Mouse (Mus musculus) heart, embryonic 13.5 days (tissue): ENCODE results near the gene Nmu. TPM values are rescaled to one million over a fixed set of nuclear protein-coding genes. Genes with fewer than 3 reads are reported as not detected.

Experiments used
- ATAC-seq: fragments of 200-750 bp; cut with Nextera tagmentation; 2 replicates; pipeline ENCODE4 v1.8.0; 2017; ENCODE audit warnings: moderate TSS enrichment; ENCODE audit not compliant: insufficient number of reproducible peaks, low FRiP score, low TSS enrichment; ENCODE audit errors: extremely low read depth
- H3K27ac ChIP-seq: fragments of 300-500 bp; sonication (generic); replicated peaks from 2 replicates; pipeline ENCODE4 v1.5.1; 2015; ENCODE audit warnings: moderate library complexity, mild to moderate bottlenecking, inconsistent platforms
- H3K27me3 ChIP-seq: fragments of 300-500 bp; sonication (generic); replicated peaks from 2 replicates; pipeline ENCODE4 v1.6.1; 2015; ENCODE audit warnings: mild to moderate bottlenecking, inconsistent platforms
- H3K36me3 ChIP-seq: fragments of 300-500 bp; sonication (generic); 2 replicates; pipeline ENCODE4 v1.6.1; 2015; ENCODE audit warnings: mild to moderate bottlenecking, inconsistent platforms
- H3K4me1 ChIP-seq: fragments of 300-500 bp; sonication (generic); 2 replicates; pipeline ENCODE4 v1.6.1; 2015; ENCODE audit warnings: inconsistent platforms
- H3K4me2 ChIP-seq: fragments of 300-500 bp; sonication (generic); 2 replicates; pipeline ENCODE4 v1.6.1; 2015; ENCODE audit warnings: inconsistent platforms, mild to moderate bottlenecking, moderate library complexity
- H3K4me3 ChIP-seq: fragments of 300-500 bp; sonication (generic); 2 replicates; pipeline ENCODE4 v1.5.1; 2015; ENCODE audit warnings: moderate library complexity, mild to moderate bottlenecking, inconsistent platforms
- H3K9ac ChIP-seq: fragments of 300-500 bp; sonication (generic); 2 replicates; pipeline ENCODE4 v1.6.1; 2015; ENCODE audit warnings: inconsistent platforms, mild to moderate bottlenecking, moderate library complexity
- H3K9me3 ChIP-seq: fragments of 300-500 bp; sonication (generic); 2 replicates; pipeline ENCODE4 v1.6.1; 2016; ENCODE audit warnings: inconsistent platforms
- WGBS: fragments of 180-500 bp; shearing (Covaris S2); methylation state at CpG from one replicate; pipeline ENCODE4 v1.1.7; 2015; ENCODE audit warnings: mixed read lengths; 5-methylcytosine and 5-hydroxymethylcytosine counted together
- polyA plus RNA-seq: library from polyadenylated mRNA; unstranded; fragments of >200 nt; fragmentation: Nextera tagmentation; extraction: Ambion mirVana; gene quantifications from 2 replicates; pipeline ENCODE4 v1.2.1, GENCODE M21; 2015

The Nmu gene
- polyA plus RNA-seq, 1 experiment from 2014 or later: not detected

DNA sequence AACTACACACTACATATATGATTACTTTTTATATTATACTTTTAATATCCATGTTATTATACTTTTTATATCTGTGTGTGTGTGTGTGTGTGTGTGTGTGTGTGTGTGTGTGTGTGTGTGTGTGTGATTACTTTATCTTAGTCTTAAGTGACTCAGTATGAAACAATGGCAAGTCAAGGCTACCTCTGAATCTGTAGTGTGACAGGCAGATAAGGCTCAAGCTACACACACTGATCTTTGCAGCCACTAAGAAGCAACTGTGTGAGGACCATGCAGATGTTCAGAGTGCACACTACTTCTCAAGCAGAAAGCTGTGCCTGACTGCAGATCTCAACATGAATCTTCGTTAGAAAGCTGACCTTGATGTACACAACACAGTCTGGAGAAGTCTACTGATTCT lies 79.7 kb downstream of the Nmu start:
- Histone ChIP-seq H3K27ac (no peak overlapping the region), H3K9me3 (0 out of 2 replicates have a peak, but pooled peaks cover 2% of the 10 kb centered on the region), H3K36me3 (no peaks in the 10 kb centered on the region), H3K4me3 (no peak overlapping the region), H3K9ac (no peak overlapping the region), H3K27me3 (no peaks in the 10 kb centered on the region), H3K4me2 (no peak overlapping the region), H3K4me1 (peaks cover 3% of the 10 kb centered on the region; the same call in 1 of the 2 replicates)
- 58% methylated on average over 1 of the region's 1 CpGs for WGBS
- no peak for ATAC-seq

Other genes starting within 250 kb of the Nmu start
- 25.9 and 27.7 TPM in 2 replicates for gene Srd5a3, start 223.5 kb downstream of the Nmu start, polyA plus RNA-seq
- gene Tmem165, start 179.9 kb downstream of the Nmu start, polyA plus RNA-seq: 68.8 and 72.7 TPM in 2 replicates
- gene Clock, start 59.0 kb downstream of the Nmu start, polyA plus RNA-seq: 8.3 and 8.4 TPM in 2 replicates
- gene Pdcl2, start 32.6 kb downstream of the Nmu start, polyA plus RNA-seq: not detected in 2 replicates
- gene Gm7271, start 120.3 kb upstream of the Nmu start, polyA plus RNA-seq: not detected in 2 replicates
- gene Exoc1, start 165.5 kb upstream of the Nmu start, polyA plus RNA-seq: 21.3 and 22.7 TPM in 2 replicates
- 5.0 and 5.5 TPM in 2 replicates for gene Cep135, start 224.9 kb upstream of the Nmu start, polyA plus RNA-seq